Comparison of ENCODE assay signal across 11 mouse cellular contexts in the genomic region with DNA sequence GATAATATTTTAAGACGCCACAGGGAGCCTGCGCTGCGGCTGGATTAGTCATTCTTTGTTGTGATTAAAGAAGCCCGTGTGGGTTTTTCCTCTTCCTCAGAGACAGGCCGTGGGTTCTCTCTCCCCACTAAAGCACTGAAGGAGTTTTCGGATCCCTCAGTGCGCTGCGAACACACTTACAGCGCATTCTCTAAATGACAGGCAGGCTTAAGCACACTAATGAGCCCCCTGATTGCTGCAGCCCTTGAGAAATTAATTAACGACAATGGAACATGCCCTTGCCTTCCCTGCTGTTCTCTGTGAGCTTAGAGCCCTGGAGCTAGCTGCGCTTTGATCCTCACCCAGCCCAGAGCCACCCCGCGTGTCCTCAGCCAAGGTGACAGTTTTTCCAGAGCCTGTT.
DNase-seq lines count a peak whose midpoint lies in the region; ATAC-seq and TF ChIP-seq lines count a peak whose summit lies in the region.
"Had no signal": no experiment of that assay in that cellular context is flagged by ENCODE, and none has a peak within 500 bp of the region (broad histone marks: within the 10 kb centered on the region; RNA-seq: fewer than 3 reads in every experiment).

No protein-coding gene starts in this region.

- 3% methylated on average over 13 of the region's 13 CpGs for WGBS in forebrain, embryonic 15.5 days
- WGBS in midbrain, embryonic 10.5 days = 32% methylated on average over 13 of the region's 13 CpGs

- no peaks in the 10 kb centered on the region for H3K36me3 ChIP-seq in C2C12 (ENCODE audit: control insufficient read depth, insufficient read depth)
- no peaks in the 10 kb centered on the region for H3K36me3 ChIP-seq in forebrain, embryonic 15.5 days
- no peaks in the 10 kb centered on the region for H3K36me3 ChIP-seq in midbrain, embryonic 10.5 days

- peak overlapping the region; percentile 40 for H3ac ChIP-seq in C2C12 (ENCODE audit: control insufficient read depth, insufficient read length, low read depth)

- peak overlapping the region; percentile 35 for H3K4me2 ChIP-seq in forebrain, embryonic 15.5 days (replicated peaks)

- H3K79me2 ChIP-seq in C2C12 (ENCODE audit: control insufficient read depth, insufficient read depth) = no peaks in the 10 kb centered on the region

- ATAC-seq in forebrain, embryonic 15.5 days (replicated peaks) = peak; percentile 88
- no peak for ATAC-seq in erythroblast, adult 5-6 weeks (replicated peaks; ENCODE audit: low FRiP score, poor library complexity, severe bottlenecking)

- no peaks in the 10 kb centered on the region for H3K79me3 ChIP-seq in C2C12 (ENCODE audit: low read depth)

- peaks cover 19% of the 10 kb centered on the region for H3K4me1 ChIP-seq in forebrain, embryonic 15.5 days
- H3K4me1 ChIP-seq in midbrain, embryonic 10.5 days = peaks cover 17% of the 10 kb centered on the region

- DNase-seq in embryo, embryonic 10 days (ENCODE audit: low spot score) = peak; percentile 24
- no peak for DNase-seq in embryo, embryonic 9.5 days (ENCODE audit: extremely low spot score)
- DNase-seq in midbrain, embryonic 10.5 days (ENCODE audit: low spot score) = peak; percentile 23
- DNase-seq in gastrocnemius, postnatal 4 days (ENCODE audit: low spot score in 2 of 2) = no peak
- DNase-seq in ovary, postnatal 14 days (ENCODE audit: low spot score) = no peak
- DNase-seq: heart, postnatal 10 days had no signal

- no peaks in the 10 kb centered on the region for H3K27me3 ChIP-seq in C2C12 (ENCODE audit: control insufficient read depth, insufficient read depth, insufficient read length)
- no peaks in the 10 kb centered on the region for H3K27me3 ChIP-seq in forebrain, embryonic 15.5 days
- H3K27me3 ChIP-seq in midbrain, embryonic 10.5 days (ENCODE audit: low read depth, poor library complexity, severe bottlenecking) = peaks cover 7% of the 10 kb centered on the region; the same call in 1 of the 2 replicates

- peak overlapping the region; percentile 19; the same call in 1 of the 2 replicates for H3K9ac ChIP-seq in forebrain, embryonic 15.5 days (replicated peaks)
- H3K9ac ChIP-seq: liver, embryonic 14.5 days had no signal

- peak overlapping the region; percentile 42 for H3K27ac ChIP-seq in forebrain, embryonic 15.5 days (replicated peaks)
- H3K27ac ChIP-seq in midbrain, embryonic 10.5 days (replicated peaks) = peak overlapping the region; percentile 65
- H3K27ac ChIP-seq: kidney, postnatal 0 days; liver, embryonic 14.5 days had no signal

- no peak overlapping the region for H3K4me3 ChIP-seq in C2C12 (ENCODE audit: insufficient read depth, poor library complexity, severe bottlenecking)
- peak overlapping the region; percentile 13; the same call in 1 of the 2 replicates for H3K4me3 ChIP-seq in forebrain, embryonic 15.5 days
- H3K4me3 ChIP-seq in midbrain, embryonic 10.5 days = no peak overlapping the region; the same call in 1 of the 2 replicates

- no peak for TF ChIP-seq CTCF in C2C12 (IDR thresholded peaks at IDR 0.05; ENCODE audit: control insufficient read depth, insufficient read depth, insufficient read length)

- H3K9me3 ChIP-seq in forebrain, embryonic 15.5 days = no peaks in the 10 kb centered on the region
- H3K9me3 ChIP-seq in midbrain, embryonic 10.5 days (replicated peaks) = no peaks in the 10 kb centered on the region

TF ChIP-seq in C2C12, 6 proteins besides CTCF, POLR2A, EP300 and RAD21:
- TF ChIP-seq FOSL1 (IDR thresholded peaks at IDR 0.05; ENCODE audit: insufficient read depth, low read length, poor library complexity, severe bottlenecking) (peak; percentile 23), CEBPB (IDR thresholded peaks at IDR 0.05; ENCODE audit: low read depth) (no peak), MYOG (IDR thresholded peaks at IDR 0.05; ENCODE audit: control insufficient read depth, extremely low read depth, insufficient read length) (no peak), MAX (IDR thresholded peaks at IDR 0.05) (no peak), MYOD1 (IDR thresholded peaks at IDR 0.05; ENCODE audit: control insufficient read depth, insufficient read length, low read depth) (no peak)

Comparison
In these comparisons a context has a peak if more than half of its experiments do, and no peak if none do; other contexts are left out.
1. DNase-seq: peak in embryo, embryonic 10 days (single experiment) and midbrain, embryonic 10.5 days (single experiment); none in embryo, embryonic 9.5 days (single experiment), gastrocnemius, postnatal 4 days (0 of 2) and ovary, postnatal 14 days (single experiment).